Mouse (Mus musculus) bone marrow, adult 2 months (tissue): ENCODE results near the gene Gm19935.

ENCODE experiments used
- CTCF ChIP-seq: fragments of 200-500 bp; IDR thresholded peaks from 2 replicates; pipeline ENCODE4 v1.5.1; 2011; ENCODE audit warnings: low read length, control low read depth; ENCODE audit not compliant: control insufficient read depth, insufficient read depth
- POLR2A ChIP-seq: fragments of 200-500 bp; IDR thresholded peaks from 2 replicates; pipeline ENCODE4 v1.6.1; 2011; ENCODE audit warnings: low read depth, mild to moderate bottlenecking, control low read depth, low read length, borderline replicate concordance; ENCODE audit not compliant: control insufficient read depth

GRCm38 (mm10) chr8:90833628-90834320 lies 16.6 kb upstream of the Gm19935 start:
- TF ChIP-seq CTCF (no peak), POLR2A (no peak)
